Mouse (Mus musculus) heart, postnatal 0 days (tissue): ENCODE results near the gene Pacs2.

ENCODE experiments used
- CTCF ChIP-seq: IDR thresholded peaks from 2 replicates; pipeline ENCODE4 v1.5.1; 2016; ENCODE audit warnings: antibody characterized with exemption, control low read depth, low read depth
- EP300 ChIP-seq: IDR thresholded peaks from 2 replicates; pipeline ENCODE4 v1.6.1; 2016; ENCODE audit warnings: antibody characterized with exemption, low read depth

DNA sequence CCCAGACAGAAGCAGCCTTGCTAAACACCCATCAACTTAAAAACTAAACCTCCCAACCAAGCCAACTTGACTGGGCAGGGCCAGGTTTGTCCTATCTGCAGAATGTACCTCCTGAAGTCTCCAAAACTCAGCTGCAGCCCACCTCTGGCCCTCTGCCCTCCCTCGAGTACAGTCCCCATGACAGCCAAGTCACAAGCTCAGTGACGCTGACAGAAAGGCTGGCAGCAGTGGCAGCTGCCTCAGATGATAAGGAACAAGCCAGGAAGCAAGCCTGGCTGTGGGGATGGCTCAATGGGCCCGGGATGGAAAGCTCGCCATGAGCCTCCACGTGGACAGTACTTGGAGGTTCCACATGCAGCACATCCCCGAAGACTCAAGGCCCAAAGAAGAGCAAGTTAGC lies 44.7 kb upstream of the Pacs2 start:
- TF ChIP-seq EP300 (peak; percentile 62; the same call in 1 of the 2 replicates), CTCF (no peak)
